Mouse (Mus musculus): ENCODE measurements around the gene Serpinb1a. TPM values are rescaled to one million over a fixed set of nuclear protein-coding genes. Genes with fewer than 3 reads are reported as not detected.
A peak's percentile ranks its signal among the peaks of the same experiment; 100 is the strongest.

The Serpinb1a gene
- polyA plus RNA-seq, 1 experiment from 2014 or later: 670 TPM

- ATAC-seq: peak; percentile 67
- H3K9me3 ChIP-seq (ENCODE audit: control insufficient read depth): no peaks in the 10 kb centered on the region
- no peak overlapping the region; the same call in 1 of the 2 replicates for H3K27ac ChIP-seq (ENCODE audit: low read depth, low read length)
- no peak for TF ChIP-seq CTCF (IDR thresholded peaks at IDR 0.05; ENCODE audit: low read depth)
- peaks cover 13% of the 10 kb centered on the region for H3K36me3 ChIP-seq (ENCODE audit: control insufficient read depth, insufficient read depth)
- H3K4me2 ChIP-seq (replicated peaks; ENCODE audit: low read depth): no peak overlapping the region
- no peaks in the 10 kb centered on the region for H3K27me3 ChIP-seq (replicated peaks; ENCODE audit: control insufficient read depth, insufficient read depth, low read length)
- WGBS: 52% methylated on average over 6 of the region's 6 CpGs
- H3K9ac ChIP-seq (ENCODE audit: low read depth, low read length): no peak overlapping the region
- H3K4me3 ChIP-seq (ENCODE audit: low read depth, low read length): no peak overlapping the region
- no peaks in the 10 kb centered on the region for H3K4me1 ChIP-seq (replicated peaks; ENCODE audit: control insufficient read depth, insufficient read depth, low read length)
These were observed 26.3 kb downstream of the Serpinb1a start for GRCm38 (mm10) chr13:32824377-32825330.

GRCm38 (mm10) chr13:32823126-32823525 is 27.9 kb downstream of the Serpinb1a start:
- H3K27me3 ChIP-seq (replicated peaks; ENCODE audit: control insufficient read depth, insufficient read depth, low read length): no peaks in the 10 kb centered on the region
- H3K9ac ChIP-seq (ENCODE audit: low read depth, low read length): no peak overlapping the region
- H3K27ac ChIP-seq (ENCODE audit: low read depth, low read length): no peak overlapping the region
- 78% methylated on average over 6 of the region's 6 CpGs for WGBS
- peaks cover 17% of the 10 kb centered on the region for H3K36me3 ChIP-seq (ENCODE audit: control insufficient read depth, insufficient read depth)
- ATAC-seq: no peak
- TF ChIP-seq CTCF (IDR thresholded peaks at IDR 0.05; ENCODE audit: low read depth): no peak
- H3K4me3 ChIP-seq (ENCODE audit: low read depth, low read length): no peak overlapping the region
- no peaks in the 10 kb centered on the region for H3K4me1 ChIP-seq (replicated peaks; ENCODE audit: control insufficient read depth, insufficient read depth, low read length)
- H3K9me3 ChIP-seq (ENCODE audit: control insufficient read depth): no peaks in the 10 kb centered on the region
- H3K4me2 ChIP-seq (replicated peaks; ENCODE audit: low read depth): no peak overlapping the region

- no peaks in the 10 kb centered on the region for H3K27me3 ChIP-seq (replicated peaks; ENCODE audit: control insufficient read depth, insufficient read depth, low read length)
- no peaks in the 10 kb centered on the region for H3K4me1 ChIP-seq (replicated peaks; ENCODE audit: control insufficient read depth, insufficient read depth, low read length)
- 97% methylated on average over 4 of the region's 4 CpGs for WGBS
- H3K9ac ChIP-seq (ENCODE audit: low read depth, low read length): no peak overlapping the region
- H3K27ac ChIP-seq (ENCODE audit: low read depth, low read length): no peak overlapping the region
- TF ChIP-seq CTCF (IDR thresholded peaks at IDR 0.05; ENCODE audit: low read depth): no peak
- no peak overlapping the region for H3K4me2 ChIP-seq (replicated peaks; ENCODE audit: low read depth)
- no peak overlapping the region for H3K4me3 ChIP-seq (ENCODE audit: low read depth, low read length)
- H3K9me3 ChIP-seq (ENCODE audit: control insufficient read depth): no peaks in the 10 kb centered on the region
- ATAC-seq: no peak
- peaks cover 30% of the 10 kb centered on the region for H3K36me3 ChIP-seq (ENCODE audit: control insufficient read depth, insufficient read depth)
These were observed 29.3 kb downstream of the Serpinb1a start for GRCm38 (mm10) chr13:32821671-32822070.

GRCm38 (mm10) chr13:32819926-32820325 is 31.1 kb downstream of the Serpinb1a start:
- H3K9me3 ChIP-seq (ENCODE audit: control insufficient read depth): no peaks in the 10 kb centered on the region
- no peak overlapping the region for H3K4me2 ChIP-seq (replicated peaks; ENCODE audit: low read depth)
- H3K4me3 ChIP-seq (ENCODE audit: low read depth, low read length): no peak overlapping the region
- H3K9ac ChIP-seq (ENCODE audit: low read depth, low read length): no peak overlapping the region
- no peak for ATAC-seq
- H3K27me3 ChIP-seq (replicated peaks; ENCODE audit: control insufficient read depth, insufficient read depth, low read length): no peaks in the 10 kb centered on the region
- H3K27ac ChIP-seq (ENCODE audit: low read depth, low read length): no peak overlapping the region
- peaks cover 37% of the 10 kb centered on the region for H3K36me3 ChIP-seq (ENCODE audit: control insufficient read depth, insufficient read depth)
- no peak for TF ChIP-seq CTCF (IDR thresholded peaks at IDR 0.05; ENCODE audit: low read depth)
- 94% methylated on average over 5 of the region's 5 CpGs for WGBS
- no peaks in the 10 kb centered on the region for H3K4me1 ChIP-seq (replicated peaks; ENCODE audit: control insufficient read depth, insufficient read depth, low read length)

- Histone ChIP-seq H3K36me3 (ENCODE audit: control insufficient read depth, insufficient read depth) (peaks cover 39% of the 10 kb centered on the region), H3K27ac (ENCODE audit: low read depth, low read length) (no peak overlapping the region)
- WGBS: 74% methylated on average over 3 of the region's 3 CpGs
These were observed 31.7 kb downstream of the Serpinb1a start for GRCm38 (mm10) chr13:32819241-32819640.

GRCm38 (mm10) chr13:32807624-32808023 is 43.4 kb downstream of the Serpinb1a start:
- H3K4me2 ChIP-seq (replicated peaks; ENCODE audit: low read depth): no peak overlapping the region
- WGBS: 94% methylated on average over 3 of the region's 3 CpGs
- no peak for TF ChIP-seq CTCF (IDR thresholded peaks at IDR 0.05; ENCODE audit: low read depth)
- no peaks in the 10 kb centered on the region for H3K9me3 ChIP-seq (ENCODE audit: control insufficient read depth)
- H3K27me3 ChIP-seq (replicated peaks; ENCODE audit: control insufficient read depth, insufficient read depth, low read length): no peaks in the 10 kb centered on the region
- ATAC-seq: no peak
- no peak overlapping the region for H3K9ac ChIP-seq (ENCODE audit: low read depth, low read length)
- no peaks in the 10 kb centered on the region for H3K4me1 ChIP-seq (replicated peaks; ENCODE audit: control insufficient read depth, insufficient read depth, low read length)
- H3K4me3 ChIP-seq (ENCODE audit: low read depth, low read length): no peak overlapping the region
- H3K27ac ChIP-seq (ENCODE audit: low read depth, low read length): no peak overlapping the region
- H3K36me3 ChIP-seq (ENCODE audit: control insufficient read depth, insufficient read depth): peaks cover 20% of the 10 kb centered on the region

More at GRCm38 (mm10) chr13:32819241-32819640, 31.7 kb downstream of the Serpinb1a start:
- ATAC-seq: peak; percentile 50; the same call in 1 of the 2 replicates
- no peak for TF ChIP-seq CTCF (IDR thresholded peaks at IDR 0.05; ENCODE audit: low read depth)
- no peaks in the 10 kb centered on the region for H3K4me1 ChIP-seq (replicated peaks; ENCODE audit: control insufficient read depth, insufficient read depth, low read length)
- H3K9me3 ChIP-seq (ENCODE audit: control insufficient read depth): no peaks in the 10 kb centered on the region
- H3K4me3 ChIP-seq (ENCODE audit: low read depth, low read length): no peak overlapping the region
- H3K27me3 ChIP-seq (replicated peaks; ENCODE audit: control insufficient read depth, insufficient read depth, low read length): no peaks in the 10 kb centered on the region
- H3K9ac ChIP-seq (ENCODE audit: low read depth, low read length): no peak overlapping the region
- no peak overlapping the region for H3K4me2 ChIP-seq (replicated peaks; ENCODE audit: low read depth)

Measured in intestine, postnatal 0 days (tissue).